Mouse (Mus musculus) G1E (cell line): ENCODE measurements at regions not wholly inside any gene's neighbourhood (a gene's known extent, or its start where the extent isn't known, plus 50 kb on each side); places are given as distances from the start of the nearest gene placed in this dataset.
"Not testable (repeated sequence)": the region's sequence is repeated elsewhere in the genome, so short reads cannot be mapped to it uniquely, and the experiment has no call there.

Experiments
- ATAC-seq: 2 replicates; pipeline ENCODE4 v1.8.0; 2016; ENCODE audit warnings: mild to moderate bottlenecking; ENCODE audit not compliant: insufficient number of reproducible peaks, poor library complexity, low FRiP score, severe bottlenecking; ENCODE audit errors: extremely low read depth
- DNase-seq: peaks from one replicate; pipeline ENCODE4 v3.0.0; 2012; ENCODE audit warnings: low spot score
- H3K27me3 ChIP-seq: 2 replicates; pipeline ENCODE4 v1.6.1; 2012; ENCODE audit warnings: mild to moderate bottlenecking, low read length, inconsistent platforms; ENCODE audit not compliant: insufficient read depth
- H3K36me3 ChIP-seq: replicated peaks from 2 replicates; pipeline ENCODE3; 2012; ENCODE audit warnings: mild to moderate bottlenecking, inconsistent platforms
- H3K4me1 ChIP-seq: 2 replicates; pipeline ENCODE4 v1.6.1; 2012; ENCODE audit warnings: low read depth, low read length, inconsistent platforms, mixed read lengths; ENCODE audit not compliant: insufficient read depth
- H3K4me3 ChIP-seq: 2 replicates; pipeline ENCODE4 v1.5.1; 2012; ENCODE audit warnings: low read depth, mild to moderate bottlenecking, inconsistent platforms, low read length, moderate library complexity, mixed read lengths
- H3K9me3 ChIP-seq: replicated peaks from 2 replicates; pipeline ENCODE4 v1.6.1; 2012; ENCODE audit warnings: inconsistent platforms
- CTCF ChIP-seq: IDR thresholded peaks from 2 replicates; pipeline ENCODE4 v1.5.1; 2012; ENCODE audit warnings: low read depth, low read length, inconsistent platforms, mixed read lengths
- GATA1 ChIP-seq: IDR thresholded peaks from 2 replicates; pipeline ENCODE4 v1.6.1; 2012; ENCODE audit warnings: borderline replicate concordance, low read length, inconsistent platforms, mixed read lengths
- GATA2 ChIP-seq: IDR thresholded peaks from 2 replicates; pipeline ENCODE4 v1.6.1; 2012; ENCODE audit warnings: low read depth, low read length, inconsistent platforms, borderline replicate concordance
- POLR2AphosphoS5 ChIP-seq: IDR thresholded peaks from 2 replicates; pipeline ENCODE4 v1.6.1; 2012; ENCODE audit warnings: low read depth, low read length, inconsistent platforms; ENCODE audit not compliant: insufficient replicate concordance
- TAL1 ChIP-seq: conservative IDR thresholded peaks from 2 replicates; pipeline ENCODE4 v1.6.1; 2012; ENCODE audit warnings: low read depth, low read length, inconsistent platforms, mixed read lengths

DNA sequence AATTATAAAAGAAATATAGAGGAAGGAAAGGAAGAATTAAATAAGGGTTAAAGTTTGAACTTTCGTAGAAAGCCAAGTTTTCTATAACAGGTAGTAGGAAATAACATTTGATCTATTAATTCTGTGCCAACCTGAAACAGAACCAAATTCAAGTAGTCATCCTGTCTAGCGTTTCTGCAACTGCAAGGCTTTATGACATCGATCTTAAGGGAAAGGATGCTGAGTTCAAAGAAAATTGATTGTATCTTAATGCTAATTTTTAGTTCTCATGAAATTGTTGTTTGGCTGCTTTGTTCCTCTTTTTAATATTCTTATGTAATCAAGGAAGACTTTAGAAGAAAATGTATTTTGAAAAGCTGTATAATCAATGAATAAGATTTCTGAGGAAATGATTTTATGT lies 334.9 kb upstream of the Ngly1 start:
- H3K27me3 ChIP-seq: no peaks in the 10 kb centered on the region
- H3K9me3 ChIP-seq: no peaks in the 10 kb centered on the region
- H3K4me1 ChIP-seq: no peaks in the 10 kb centered on the region
- ATAC-seq (no peak), DNase-seq (no peak)
- no peak for TF ChIP-seq GATA2
- no peak for TF ChIP-seq POLR2AphosphoS5
- no peak for TF ChIP-seq CTCF
- TF ChIP-seq TAL1: no peak
- TF ChIP-seq GATA1: no peak
- H3K4me3 ChIP-seq: no peak overlapping the region
- H3K36me3 ChIP-seq: no peaks in the 10 kb centered on the region

DNA sequence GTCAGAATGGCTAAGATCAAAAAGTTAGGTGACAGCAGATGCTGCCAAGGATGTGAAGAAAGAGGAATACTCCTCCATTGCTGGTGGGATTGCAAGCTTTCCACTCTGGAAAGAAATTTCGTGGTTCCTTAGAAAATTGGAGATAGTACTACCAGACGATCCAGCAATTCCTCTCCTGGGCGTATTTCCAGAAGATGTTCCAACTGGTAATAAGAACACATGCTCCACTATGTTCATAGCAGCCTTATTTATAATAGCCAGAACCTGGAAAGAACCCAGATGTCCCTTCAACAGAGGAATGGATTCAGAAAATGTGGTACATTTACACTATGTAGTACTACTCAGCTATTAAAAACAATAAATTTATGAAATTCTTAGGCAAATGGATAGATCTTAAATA lies 324.4 kb upstream of the Ngly1 start:
- H3K4me3 ChIP-seq, H3K36me3 ChIP-seq, H3K27me3 ChIP-seq, ATAC-seq, H3K4me1 ChIP-seq, DNase-seq, H3K9me3 ChIP-seq: not testable (repeated sequence)

DNA sequence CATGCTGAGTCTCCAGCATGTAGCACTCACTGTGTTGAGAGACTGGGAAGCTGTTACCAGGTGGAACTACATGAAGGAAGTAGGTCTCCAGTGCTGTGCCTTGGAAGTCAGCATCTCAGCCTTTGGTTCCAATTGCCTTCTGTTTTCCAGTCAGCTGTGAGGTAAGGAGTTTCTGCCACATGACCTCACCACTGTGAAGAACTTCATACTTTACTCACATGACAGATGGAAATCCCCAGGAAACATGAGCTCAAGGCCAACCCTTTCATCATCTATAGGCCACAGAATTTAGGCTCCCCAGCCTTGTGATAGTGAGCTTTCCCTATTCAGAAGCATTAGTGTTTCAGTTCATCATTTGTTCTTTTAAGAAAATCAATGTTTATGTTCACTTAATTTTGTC lies 314.4 kb upstream of the Ngly1 start:
- Histone ChIP-seq H3K4me3 (no peak overlapping the region), H3K9me3 (no peaks in the 10 kb centered on the region), H3K36me3 (no peaks in the 10 kb centered on the region), H3K4me1 (no peaks in the 10 kb centered on the region), H3K27me3 (no peaks in the 10 kb centered on the region)
- DNase-seq (no peak), ATAC-seq (no peak)
- TF ChIP-seq GATA2: no peak
- TF ChIP-seq CTCF: no peak
- TF ChIP-seq GATA1: no peak
- no peak for TF ChIP-seq TAL1

DNA sequence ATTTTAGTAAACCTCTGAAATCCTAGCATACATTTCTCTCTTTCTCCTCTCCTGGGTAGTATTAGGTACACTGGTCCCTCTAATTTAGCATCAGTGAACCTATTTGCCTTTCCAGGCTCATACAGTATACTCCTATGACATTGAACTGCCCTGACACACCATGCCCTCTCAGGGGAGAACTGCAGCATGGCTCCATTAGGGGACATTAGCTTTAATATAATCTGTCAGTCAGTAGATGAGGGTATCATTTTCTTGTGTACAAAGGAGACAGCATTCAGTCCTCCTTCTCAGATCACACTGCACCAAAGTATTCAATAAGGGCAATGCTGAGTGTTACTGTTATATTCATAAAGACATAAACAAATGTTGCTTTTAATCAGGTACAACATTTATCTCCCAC lies 278.8 kb upstream of the Ngly1 start:
- TF ChIP-seq CTCF (no peak), GATA1 (no peak), TAL1 (no peak), GATA2 (no peak), POLR2AphosphoS5 (no peak)
- DNase-seq (no peak), ATAC-seq (no peak)
- Histone ChIP-seq H3K36me3 (no peaks in the 10 kb centered on the region), H3K27me3 (no peaks in the 10 kb centered on the region), H3K9me3 (no peaks in the 10 kb centered on the region), H3K4me3 (no peak overlapping the region), H3K4me1 (no peaks in the 10 kb centered on the region)

DNA sequence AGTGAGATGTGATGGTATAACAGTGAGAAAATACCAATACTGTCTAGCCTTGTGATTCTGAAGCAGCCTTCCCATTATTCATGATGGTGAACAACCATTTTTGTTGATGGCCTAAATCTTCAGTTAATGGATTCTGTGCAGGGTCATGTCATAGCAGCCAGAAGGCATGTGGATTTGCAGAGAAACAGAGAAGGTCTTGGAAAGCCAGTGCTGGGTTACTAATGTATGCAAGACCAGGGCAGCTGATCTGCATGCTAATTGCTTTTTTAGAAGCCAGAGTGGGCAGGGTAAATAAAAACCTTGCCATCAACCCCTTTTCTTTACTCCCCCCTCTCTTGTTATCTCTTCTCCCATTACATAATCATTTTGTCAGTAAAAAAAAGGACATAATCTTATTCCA lies 278.3 kb upstream of the Ngly1 start:
- no peak for TF ChIP-seq POLR2AphosphoS5
- TF ChIP-seq GATA2: no peak
- TF ChIP-seq GATA1: no peak
- no peak for TF ChIP-seq CTCF
- no peak for TF ChIP-seq TAL1
- H3K36me3 ChIP-seq: no peaks in the 10 kb centered on the region
- no peaks in the 10 kb centered on the region for H3K9me3 ChIP-seq
- ATAC-seq (no peak), DNase-seq (no peak)
- no peaks in the 10 kb centered on the region for H3K27me3 ChIP-seq
- H3K4me1 ChIP-seq: no peaks in the 10 kb centered on the region
- no peak overlapping the region for H3K4me3 ChIP-seq

DNA sequence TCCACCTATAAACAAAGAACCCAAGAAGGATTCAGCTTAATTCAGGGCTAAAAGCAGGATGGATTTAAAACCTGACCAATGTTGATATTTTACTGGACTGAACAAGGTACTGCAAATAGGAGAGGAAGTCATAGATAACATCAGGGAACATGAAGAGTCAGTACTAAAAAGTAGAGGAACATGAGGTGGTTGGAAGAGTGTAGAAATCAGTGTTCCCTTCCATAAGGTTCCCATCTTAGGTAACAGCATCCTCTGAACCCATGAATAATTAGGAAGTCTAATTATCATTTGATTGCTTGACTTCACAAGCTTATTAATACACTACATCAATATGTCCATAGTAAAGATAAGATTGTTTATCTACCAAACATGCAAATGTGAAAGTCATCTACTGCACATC lies 277.8 kb upstream of the Ngly1 start:
- Histone ChIP-seq H3K4me1 (no peaks in the 10 kb centered on the region), H3K9me3 (no peaks in the 10 kb centered on the region), H3K36me3 (no peaks in the 10 kb centered on the region), H3K4me3 (no peak overlapping the region), H3K27me3 (no peaks in the 10 kb centered on the region)
- TF ChIP-seq CTCF (no peak), GATA1 (no peak), GATA2 (no peak), TAL1 (no peak), POLR2AphosphoS5 (no peak)
- no peak for ATAC-seq
- DNase-seq: no peak

DNA sequence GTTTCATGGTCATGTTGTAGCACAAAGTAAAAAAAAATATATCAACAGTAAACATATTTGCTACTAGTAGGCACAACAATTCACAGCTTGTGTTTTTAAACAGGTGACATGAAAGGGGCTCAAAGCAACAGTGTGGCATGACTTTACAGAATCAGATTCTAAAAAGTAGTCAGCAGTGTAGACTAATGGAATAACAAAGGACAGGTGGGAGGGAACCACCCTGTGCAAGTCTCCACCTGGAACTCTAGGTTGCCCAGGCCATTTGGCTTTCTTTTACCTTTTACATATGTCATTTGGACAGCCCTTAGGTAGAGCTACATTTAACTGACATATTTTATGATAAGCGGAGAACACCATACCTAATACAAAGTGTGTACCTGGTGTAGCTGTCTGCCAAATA lies 271.7 kb upstream of the Ngly1 start:
- TF ChIP-seq GATA1 (no peak), GATA2 (no peak), CTCF (no peak), TAL1 (no peak), POLR2AphosphoS5 (no peak)
- DNase-seq: no peak
- ATAC-seq: no peak

More for the DNA sequence above, 271.7 kb upstream of the Ngly1 start:
- no peak overlapping the region for H3K4me3 ChIP-seq
- H3K9me3 ChIP-seq: no peaks in the 10 kb centered on the region
- no peaks in the 10 kb centered on the region for H3K4me1 ChIP-seq
- no peaks in the 10 kb centered on the region for H3K36me3 ChIP-seq
- no peaks in the 10 kb centered on the region for H3K27me3 ChIP-seq
